Mouse (Mus musculus): Measurements from ENCODE around the gene Slc15a5. TPM values are rescaled to one million over a fixed set of nuclear protein-coding genes. Genes with fewer than 3 reads are reported as not detected.

Slc15a5 gene
- polyA plus RNA-seq, 1 experiment: not detected

- DNase-seq (ENCODE audit: low read depth, low spot score): no peak
Observed at GRCm38 (mm10) chr6:138070720-138071504, 8.8 kb downstream of the Slc15a5 start.

GRCm38 (mm10) chr6:138069921-138070320 is 9.8 kb downstream of the Slc15a5 start:
- DNase-seq (ENCODE audit: low read depth, low spot score): no peak
- 93% methylated on average over 10 of the region's 10 CpGs for WGBS

More at GRCm38 (mm10) chr6:138070720-138071504, 8.8 kb downstream of the Slc15a5 start:
- 89% methylated on average over 13 of the region's 13 CpGs for WGBS

- no peak for DNase-seq (ENCODE audit: low read depth, low spot score)
- 53% methylated on average over 15 of the region's 15 CpGs for WGBS
Observed at GRCm38 (mm10) chr6:138055572-138055971, 24.1 kb downstream of the Slc15a5 start.

- DNase-seq (ENCODE audit: low read depth, low spot score): no peak
- 88% methylated on average over 12 of the region's 12 CpGs for WGBS
Observed at GRCm38 (mm10) chr6:138054956-138055355, 24.8 kb downstream of the Slc15a5 start.

- no peak for DNase-seq (ENCODE audit: low read depth, low spot score)
- WGBS: 66% methylated on average over 1 of the region's 1 CpGs
Observed at GRCm38 (mm10) chr6:138054166-138054565, 25.6 kb downstream of the Slc15a5 start.

- WGBS: 88% methylated on average over 9 of the region's 9 CpGs
- no peak for DNase-seq (ENCODE audit: low read depth, low spot score)
Observed at GRCm38 (mm10) chr6:138053686-138054085, 26.0 kb downstream of the Slc15a5 start.

- no peak for DNase-seq (ENCODE audit: low read depth, low spot score)
- WGBS: 79% methylated on average over 2 of the region's 2 CpGs
Observed at GRCm38 (mm10) chr6:138045364-138045763, 34.4 kb downstream of the Slc15a5 start.

- no peak for DNase-seq (ENCODE audit: low read depth, low spot score)
- WGBS: 96% methylated on average over 5 of the region's 5 CpGs
Observed at GRCm38 (mm10) chr6:138042891-138043290, 36.8 kb downstream of the Slc15a5 start.

GRCm38 (mm10) chr6:138041865-138042264 is 37.9 kb downstream of the Slc15a5 start:
- WGBS: 81% methylated on average over 4 of the region's 4 CpGs

GRCm38 (mm10) chr6:138037587-138037986 is 42.1 kb downstream of the Slc15a5 start:
- WGBS: 94% methylated on average over 5 of the region's 5 CpGs
- DNase-seq (ENCODE audit: low read depth, low spot score): no peak

More at GRCm38 (mm10) chr6:138041865-138042264, 37.9 kb downstream of the Slc15a5 start:
- no peak for DNase-seq (ENCODE audit: low read depth, low spot score)

GRCm38 (mm10) chr6:138036891-138037290 is 42.8 kb downstream of the Slc15a5 start:
- DNase-seq (ENCODE audit: low read depth, low spot score): no peak
- 93% methylated on average over 12 of the region's 12 CpGs for WGBS

GRCm38 (mm10) chr6:138016898-138017297 is 62.8 kb downstream of the Slc15a5 start:
- DNase-seq (ENCODE audit: low read depth, low spot score): no peak

- WGBS: 79% methylated on average over 16 of the region's 16 CpGs
- DNase-seq (ENCODE audit: low read depth, low spot score): no peak
Observed at GRCm38 (mm10) chr6:138014976-138015674, 64.6 kb downstream of the Slc15a5 start.

GRCm38 (mm10) chr6:138011955-138012354 is 67.8 kb downstream of the Slc15a5 start:
- 82% methylated on average over 6 of the region's 6 CpGs for WGBS
- no peak for DNase-seq (ENCODE audit: low read depth, low spot score)

GRCm38 (mm10) chr6:138007705-138008104 is 72.0 kb downstream of the Slc15a5 start:
- no peak for DNase-seq (ENCODE audit: low read depth, low spot score)
- 77% methylated on average over 6 of the region's 6 CpGs for WGBS

- DNase-seq (ENCODE audit: low read depth, low spot score): no peak
- 83% methylated on average over 27 of the region's 27 CpGs for WGBS
Observed at GRCm38 (mm10) chr6:138006525-138007251, 73.0 kb downstream of the Slc15a5 start.

- DNase-seq (ENCODE audit: low read depth, low spot score): no peak
Observed at GRCm38 (mm10) chr6:137989853-137990252, 89.9 kb downstream of the Slc15a5 start.

GRCm38 (mm10) chr6:137985169-137985568 is 94.5 kb downstream of the Slc15a5 start:
- DNase-seq (ENCODE audit: low read depth, low spot score): no peak
- WGBS: 87% methylated on average over 6 of the region's 6 CpGs

GRCm38 (mm10) chr6:137982195-137982737 is 97.5 kb downstream of the Slc15a5 start:
- WGBS: 38% methylated on average over 19 of the region's 19 CpGs
- DNase-seq (ENCODE audit: low read depth, low spot score): no peak

Data from large intestine, adult 2 months (tissue).